Mouse (Mus musculus): ENCODE results near the gene 1700030K09Rik. TPM values are rescaled to one million over a fixed set of nuclear protein-coding genes. Genes with fewer than 3 reads are reported as not detected.

The 1700030K09Rik gene
- total RNA-seq, 4 experiments from 2014 or later: 11.1 to 16.3 (median 13.3) TPM

DNA sequence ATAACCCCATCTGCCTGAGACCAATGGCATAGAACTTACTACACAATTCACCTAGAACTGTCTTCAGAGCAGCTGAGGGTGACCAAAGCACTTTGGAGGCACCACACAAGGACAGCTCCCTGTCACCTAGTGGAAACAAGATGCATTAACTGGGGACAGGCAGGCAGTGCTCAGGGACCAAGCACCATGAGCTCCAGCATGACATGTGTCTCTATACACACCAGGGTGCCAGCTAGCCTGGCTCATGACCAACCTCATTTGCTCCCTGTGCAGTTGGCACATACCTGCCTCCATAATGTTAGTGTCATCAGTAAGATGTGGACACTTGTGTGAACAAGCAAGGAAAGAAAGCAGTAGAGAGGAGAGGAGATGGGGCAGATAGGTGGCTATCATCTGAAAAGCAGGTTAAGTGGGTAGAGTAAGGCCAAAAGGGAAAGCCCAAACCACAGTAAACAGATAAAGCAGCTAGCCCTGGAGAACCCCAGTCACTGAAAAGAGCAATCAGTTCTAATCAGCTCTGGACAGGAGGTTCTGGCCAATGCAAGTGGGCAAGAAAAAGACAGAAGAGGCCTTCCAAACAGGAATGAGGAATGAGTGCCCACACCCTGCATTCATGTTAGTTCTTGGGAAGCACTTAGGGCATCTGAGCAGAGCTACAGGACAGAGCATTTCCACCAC is 61.1 kb downstream of the 1700030K09Rik start:
- no peak for DNase-seq (ENCODE audit: low spot score in 2 of 2)

DNA sequence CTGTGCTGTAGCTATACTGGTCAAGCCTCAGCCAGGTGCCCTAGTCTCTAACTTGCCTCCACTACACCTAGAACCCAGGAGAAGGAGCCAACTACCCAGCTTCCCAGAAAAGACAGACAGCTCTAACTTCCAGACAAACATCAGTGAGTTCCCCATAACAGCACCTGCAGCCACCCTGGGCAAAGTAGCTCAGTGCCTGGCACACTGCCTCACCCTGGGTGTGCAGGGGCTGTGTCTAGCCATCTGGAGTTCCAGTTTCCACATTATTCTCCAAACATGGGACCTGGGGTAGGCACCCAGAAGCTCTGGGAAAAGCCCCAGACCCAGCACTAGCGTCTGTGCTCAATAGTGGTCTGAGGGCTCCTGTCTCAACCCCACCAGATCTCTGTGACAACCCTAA is 63.8 kb downstream of the 1700030K09Rik start:
- no peak for DNase-seq (ENCODE audit: low spot score in 2 of 2)

Small RNA genes lying within 50 kb of the gene (microRNA-seq; reads per million reads assigned to microRNA genes)
- 0.88 to 5.7 reads per million in 2 experiments for gene Mir7068

Other genes starting within 250 kb of the 1700030K09Rik start
- gene Cib3, start 231.0 kb upstream of the 1700030K09Rik start, total RNA-seq (2022): not detected
- gene Gm11034, start 230.2 kb upstream of the 1700030K09Rik start, total RNA-seq (2022): not detected
- gene Fam32a, start 224.2 kb upstream of the 1700030K09Rik start, total RNA-seq (2022): 10 to 100 TPM; 57.9 to 61.4 (median 58.4) TPM
- 10 to 100 TPM; 72.0 to 83.7 (median 76.7) TPM for gene Ap1m1, start 203.9 kb upstream of the 1700030K09Rik start, total RNA-seq (2022)
- gene Gm10282, start 138.6 kb upstream of the 1700030K09Rik start, total RNA-seq (2022): 1 to 10 TPM; 5.1 to 8.2 (median 6.0) TPM
- gene Klf2, start 124.8 kb upstream of the 1700030K09Rik start, total RNA-seq (2022): 10 to 100 TPM; 10.9 to 16.5 (median 13.2) TPM
- 10 to 100 TPM; 67.1 to 72.9 (median 70.8) TPM for gene Eps15l1, start 22.4 kb upstream of the 1700030K09Rik start, total RNA-seq (2022)
- gene Calr3, start within 50 bp of the 1700030K09Rik start, total RNA-seq (2022): 1 to 10 TPM; 1.1 to 2.1 (median 1.3) TPM
- gene Cherp, start 31.3 kb downstream of the 1700030K09Rik start, total RNA-seq (2022): 10 to 100 TPM; 63.2 to 75.2 (median 67.6) TPM
- gene Slc35e1, start 48.7 kb downstream of the 1700030K09Rik start, total RNA-seq (2022): 10 to 100 TPM; 51.8 to 54.0 (median 52.8) TPM
- 10 to 100 TPM in 1 of 4 experiments, 1 to 10 TPM in 3; 8.8 to 10.7 (median 9.2) TPM for gene Med26, start 104.4 kb downstream of the 1700030K09Rik start, total RNA-seq (2022)
- gene Smim7, start 127.2 kb downstream of the 1700030K09Rik start, total RNA-seq (2022): 100 to 1,000 TPM; 107 to 130 (median 118) TPM
- 100 to 1,000 TPM in 3 of 4 experiments, 10 to 100 TPM in 1; 99.3 to 108 (median 103) TPM for gene Tmem38a, start 128.2 kb downstream of the 1700030K09Rik start, total RNA-seq (2022)
- 10 to 100 TPM; 36.7 to 41.7 (median 39.7) TPM for gene Nwd1, start 202.8 kb downstream of the 1700030K09Rik start, total RNA-seq (2022)

Measured in left cerebral cortex, adult 8-10 months (tissue).